Mouse (Mus musculus): ENCODE data around the gene Scarf2. TPM values are rescaled to one million over a fixed set of nuclear protein-coding genes. Genes with fewer than 3 reads are reported as not detected.

Gene Scarf2
- polyA plus RNA-seq, 1 experiment = 4.1 TPM

DNA sequence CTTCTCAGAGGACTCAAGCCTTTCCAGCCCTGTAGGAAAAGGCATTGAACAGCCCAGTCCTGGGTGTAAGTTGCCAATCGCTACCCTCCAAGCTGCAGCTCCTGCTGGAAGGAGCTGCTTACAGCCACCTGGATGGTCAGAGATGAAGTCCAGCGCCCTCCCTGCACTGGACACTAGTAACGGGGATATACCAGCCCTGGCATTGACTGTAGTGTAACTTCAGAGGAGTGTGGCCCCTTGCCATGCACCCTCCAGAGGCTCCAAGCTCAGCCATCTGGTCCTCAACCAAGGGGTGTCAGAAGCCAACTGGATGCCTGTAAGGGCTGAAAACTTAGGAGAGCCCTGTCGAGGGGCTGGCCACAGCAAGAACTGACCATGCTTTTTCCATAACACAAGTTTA, 42.9 kb downstream of the Scarf2 start:
- H3K4me3 ChIP-seq (ENCODE audit: control insufficient read depth, low read depth, low read length) = no peak overlapping the region
- no peak overlapping the region for H3K27ac ChIP-seq (ENCODE audit: control insufficient read depth, insufficient read depth, low read depth, low read length)
- TF ChIP-seq CTCF (IDR thresholded peaks at IDR 0.05; ENCODE audit: control insufficient read depth, insufficient read depth, insufficient replicate concordance, low read depth, low read length) (no peak), POLR2A (IDR thresholded peaks at IDR 0.05; ENCODE audit: control insufficient read depth, low read depth, low read length) (no peak)
- H3K36me3 ChIP-seq (ENCODE audit: control insufficient read depth, insufficient read depth, low read length) = no peaks in the 10 kb centered on the region
- H3K4me1 ChIP-seq (ENCODE audit: control insufficient read depth, insufficient read depth, low read length) = peaks cover 6% of the 10 kb centered on the region
- no peaks in the 10 kb centered on the region for H3K27me3 ChIP-seq (ENCODE audit: control insufficient read depth, insufficient read depth, low read length)

DNA sequence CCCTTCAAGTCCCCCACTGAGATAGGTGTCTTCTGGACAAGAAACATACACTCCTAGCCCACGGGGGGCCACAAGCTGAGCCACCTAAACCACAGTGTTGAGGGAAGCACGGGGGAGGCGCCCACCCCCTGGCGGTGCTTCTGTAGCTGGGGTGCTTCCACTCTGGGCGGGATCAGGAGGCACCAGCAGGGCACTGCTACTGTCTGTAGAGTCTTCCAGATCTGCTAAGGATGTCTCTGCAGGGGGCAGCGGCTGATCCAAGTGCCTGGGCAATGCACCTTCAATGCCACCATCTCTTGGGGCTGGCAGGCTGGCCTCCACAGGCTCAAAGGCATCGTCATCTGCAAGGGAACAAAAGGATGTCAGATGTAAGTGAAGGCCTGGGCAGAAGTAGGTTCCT, 45.4 kb downstream of the Scarf2 start:
- TF ChIP-seq POLR2A (IDR thresholded peaks at IDR 0.05; ENCODE audit: control insufficient read depth, low read depth, low read length) (no peak), CTCF (IDR thresholded peaks at IDR 0.05; ENCODE audit: control insufficient read depth, insufficient read depth, insufficient replicate concordance, low read depth, low read length) (no peak)
- Histone ChIP-seq H3K4me3 (ENCODE audit: control insufficient read depth, low read depth, low read length) (no peak overlapping the region), H3K27me3 (ENCODE audit: control insufficient read depth, insufficient read depth, low read length) (no peaks in the 10 kb centered on the region), H3K36me3 (ENCODE audit: control insufficient read depth, insufficient read depth, low read length) (no peaks in the 10 kb centered on the region), H3K4me1 (ENCODE audit: control insufficient read depth, insufficient read depth, low read length) (no peaks in the 10 kb centered on the region), H3K27ac (ENCODE audit: control insufficient read depth, insufficient read depth, low read depth, low read length) (no peak overlapping the region)

DNA sequence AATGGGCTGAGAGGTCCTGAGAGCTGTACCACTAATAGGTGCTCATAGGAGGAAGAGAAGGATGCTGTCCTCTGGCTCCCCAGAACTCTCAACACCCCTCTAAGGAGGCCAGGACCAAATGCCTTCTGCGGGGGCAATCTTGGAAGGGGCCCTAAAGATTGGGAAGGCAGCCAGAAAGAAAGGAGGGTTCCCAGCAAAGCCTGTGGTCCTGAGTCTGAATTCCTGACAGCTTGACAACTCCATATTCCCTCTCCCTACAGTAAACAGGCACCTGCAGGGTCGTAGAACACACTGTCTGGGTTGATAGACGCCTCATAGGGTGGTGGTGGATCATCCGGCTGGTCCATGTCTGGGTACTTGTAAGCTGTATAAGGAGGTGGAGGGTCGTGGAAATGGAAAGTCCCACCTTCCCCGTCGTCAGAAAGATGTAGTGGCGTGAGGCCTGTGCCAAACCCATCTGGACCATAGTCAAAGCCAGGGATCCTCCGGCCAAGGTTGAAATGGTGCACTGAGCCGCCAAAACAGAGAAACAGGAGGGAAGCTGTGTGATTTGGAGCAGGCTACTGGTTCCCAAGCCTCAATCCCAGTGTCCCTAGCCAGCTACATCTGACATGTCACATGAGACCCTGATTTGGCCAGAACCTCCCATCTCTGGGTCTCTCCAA, 46.8 kb downstream of the Scarf2 start:
- H3K4me1 ChIP-seq (ENCODE audit: control insufficient read depth, insufficient read depth, low read length) = no peaks in the 10 kb centered on the region
- no peaks in the 10 kb centered on the region for H3K27me3 ChIP-seq (ENCODE audit: control insufficient read depth, insufficient read depth, low read length)
- TF ChIP-seq CTCF (IDR thresholded peaks at IDR 0.05; ENCODE audit: control insufficient read depth, insufficient read depth, insufficient replicate concordance, low read depth, low read length) (no peak), POLR2A (IDR thresholded peaks at IDR 0.05; ENCODE audit: control insufficient read depth, low read depth, low read length) (no peak)
- no peak overlapping the region for H3K4me3 ChIP-seq (ENCODE audit: control insufficient read depth, low read depth, low read length)
- no peak overlapping the region for H3K27ac ChIP-seq (ENCODE audit: control insufficient read depth, insufficient read depth, low read depth, low read length)
- no peaks in the 10 kb centered on the region for H3K36me3 ChIP-seq (ENCODE audit: control insufficient read depth, insufficient read depth, low read length)

DNA sequence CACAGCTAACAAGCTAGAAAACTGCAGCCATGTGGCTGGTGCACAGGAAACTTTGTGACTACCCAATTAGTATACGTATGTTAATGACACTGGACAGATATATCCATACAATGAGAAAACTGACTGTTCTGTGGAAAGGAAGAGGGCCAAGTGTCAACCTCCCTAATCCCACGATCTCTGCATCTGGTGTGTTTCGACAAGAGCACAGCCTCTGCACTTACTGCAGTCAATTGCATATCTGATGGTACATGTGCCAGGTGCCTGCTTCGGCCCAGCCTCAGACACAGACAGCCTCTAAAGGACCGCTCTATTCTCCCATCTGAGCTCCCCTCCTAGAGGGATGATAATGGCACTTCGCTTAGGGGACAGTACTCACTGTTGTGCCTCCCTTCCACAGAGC, 51.3 kb downstream of the Scarf2 start:
- H3K36me3 ChIP-seq (ENCODE audit: control insufficient read depth, insufficient read depth, low read length) = no peaks in the 10 kb centered on the region; the same call in 1 of the 2 replicates
- H3K27ac ChIP-seq (ENCODE audit: control insufficient read depth, insufficient read depth, low read depth, low read length) = no peak overlapping the region

DNA sequence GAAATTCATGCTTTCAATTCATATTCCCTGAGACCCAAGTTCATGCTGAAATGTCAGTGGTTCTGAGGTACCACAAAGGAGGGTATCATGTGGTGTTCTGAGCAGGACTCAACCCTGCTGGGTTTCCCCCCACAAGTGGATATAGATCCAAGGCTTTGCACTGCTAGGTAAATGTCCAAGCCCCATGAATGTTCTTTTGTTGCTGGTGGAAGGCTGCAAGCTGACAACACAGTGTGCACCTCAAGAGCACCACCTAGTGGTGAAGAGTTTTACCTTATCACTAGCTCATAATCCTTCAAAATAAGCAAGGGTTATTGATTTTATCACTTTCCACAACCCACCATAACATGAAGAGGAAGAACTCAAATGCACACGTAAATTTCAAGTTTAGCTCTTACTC, 51.8 kb downstream of the Scarf2 start:
- H3K27ac ChIP-seq (ENCODE audit: control insufficient read depth, insufficient read depth, low read depth, low read length) = no peak overlapping the region
- H3K36me3 ChIP-seq (ENCODE audit: control insufficient read depth, insufficient read depth, low read length) = no peaks in the 10 kb centered on the region; the same call in 1 of the 2 replicates
- H3K4me3 ChIP-seq (ENCODE audit: control insufficient read depth, low read depth, low read length) = no peak overlapping the region
- TF ChIP-seq POLR2A (IDR thresholded peaks at IDR 0.05; ENCODE audit: control insufficient read depth, low read depth, low read length) (no peak), CTCF (IDR thresholded peaks at IDR 0.05; ENCODE audit: control insufficient read depth, insufficient read depth, insufficient replicate concordance, low read depth, low read length) (peak; percentile 24; the same call in 1 of the 2 replicates)
- no peaks in the 10 kb centered on the region for H3K27me3 ChIP-seq (ENCODE audit: control insufficient read depth, insufficient read depth, low read length)
- no peaks in the 10 kb centered on the region for H3K4me1 ChIP-seq (ENCODE audit: control insufficient read depth, insufficient read depth, low read length)

More for the DNA sequence above, 51.3 kb downstream of the Scarf2 start:
- TF ChIP-seq POLR2A (IDR thresholded peaks at IDR 0.05; ENCODE audit: control insufficient read depth, low read depth, low read length) (no peak), CTCF (IDR thresholded peaks at IDR 0.05; ENCODE audit: control insufficient read depth, insufficient read depth, insufficient replicate concordance, low read depth, low read length) (no peak)
- Histone ChIP-seq H3K4me1 (ENCODE audit: control insufficient read depth, insufficient read depth, low read length) (no peaks in the 10 kb centered on the region), H3K27me3 (ENCODE audit: control insufficient read depth, insufficient read depth, low read length) (no peaks in the 10 kb centered on the region), H3K4me3 (ENCODE audit: control insufficient read depth, low read depth, low read length) (no peak overlapping the region)

DNA sequence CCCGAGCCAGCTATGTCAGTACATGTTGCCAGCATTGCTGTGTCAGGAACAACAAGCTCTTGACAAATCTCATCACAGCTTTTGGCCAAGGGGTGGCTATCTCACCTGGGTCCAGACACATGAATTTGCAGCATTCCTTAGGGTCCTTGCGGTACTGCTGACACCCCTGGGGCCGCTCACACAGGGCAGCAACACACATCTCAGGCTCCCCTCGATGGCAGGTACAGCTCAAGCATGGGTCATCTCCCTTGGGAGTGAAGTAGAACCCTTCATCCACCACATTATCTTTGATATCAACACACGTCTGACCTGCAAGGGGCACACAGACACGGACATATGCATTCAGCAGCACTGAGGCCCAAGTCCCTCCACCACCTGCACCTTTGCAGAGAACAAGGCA, 52.4 kb downstream of the Scarf2 start:
- no peak overlapping the region for H3K27ac ChIP-seq (ENCODE audit: control insufficient read depth, insufficient read depth, low read depth, low read length)
- H3K4me1 ChIP-seq (ENCODE audit: control insufficient read depth, insufficient read depth, low read length) = no peaks in the 10 kb centered on the region
- no peak for TF ChIP-seq CTCF (IDR thresholded peaks at IDR 0.05; ENCODE audit: control insufficient read depth, insufficient read depth, insufficient replicate concordance, low read depth, low read length)
- no peak for TF ChIP-seq POLR2A (IDR thresholded peaks at IDR 0.05; ENCODE audit: control insufficient read depth, low read depth, low read length)
- no peaks in the 10 kb centered on the region; the same call in 1 of the 2 replicates for H3K36me3 ChIP-seq (ENCODE audit: control insufficient read depth, insufficient read depth, low read length)
- no peak overlapping the region for H3K4me3 ChIP-seq (ENCODE audit: control insufficient read depth, low read depth, low read length)
- no peaks in the 10 kb centered on the region for H3K27me3 ChIP-seq (ENCODE audit: control insufficient read depth, insufficient read depth, low read length)

DNA sequence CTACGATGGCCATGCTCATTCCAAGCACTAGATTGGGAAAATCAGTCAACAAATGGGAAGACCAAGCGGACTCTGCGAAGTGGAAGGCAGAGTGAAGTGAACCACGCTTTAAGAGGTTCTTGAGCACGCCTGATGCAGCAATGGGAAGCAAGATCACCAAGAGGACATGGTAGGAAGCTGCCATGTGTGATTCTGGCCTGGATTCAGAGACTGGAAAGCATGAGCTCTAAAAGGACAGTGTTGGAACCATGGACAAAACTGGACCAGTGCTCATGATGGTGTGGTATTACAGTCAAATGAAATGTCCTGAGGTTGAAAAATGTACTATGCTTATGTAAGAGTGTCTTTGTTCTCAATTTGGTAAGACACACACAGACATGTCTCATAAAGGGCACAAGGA, 54.2 kb downstream of the Scarf2 start:
- TF ChIP-seq CTCF (IDR thresholded peaks at IDR 0.05; ENCODE audit: control insufficient read depth, insufficient read depth, insufficient replicate concordance, low read depth, low read length) (no peak), POLR2A (IDR thresholded peaks at IDR 0.05; ENCODE audit: control insufficient read depth, low read depth, low read length) (no peak)
- Histone ChIP-seq H3K27ac (ENCODE audit: control insufficient read depth, insufficient read depth, low read depth, low read length) (no peak overlapping the region), H3K4me1 (ENCODE audit: control insufficient read depth, insufficient read depth, low read length) (no peaks in the 10 kb centered on the region), H3K27me3 (ENCODE audit: control insufficient read depth, insufficient read depth, low read length) (no peaks in the 10 kb centered on the region), H3K36me3 (ENCODE audit: control insufficient read depth, insufficient read depth, low read length) (peaks cover 2% of the 10 kb centered on the region; the same call in 1 of the 2 replicates), H3K4me3 (ENCODE audit: control insufficient read depth, low read depth, low read length) (no peak overlapping the region)

All from testis, adult 2 months (tissue).